Mouse (Mus musculus) intestine, embryonic 16.5 days (tissue): ENCODE data around the gene Rgs7. TPM values are rescaled to one million over a fixed set of nuclear protein-coding genes. Genes with fewer than 3 reads are reported as not detected.
A peak's percentile ranks its signal among the peaks of the same experiment; 100 is the strongest.

Experiments
- ATAC-seq: fragments of 200-750 bp; cut with Nextera tagmentation; 2 replicates; pipeline ENCODE4 v1.8.0; 2017; ENCODE audit warnings: moderate TSS enrichment, moderate library complexity
- H3K27ac ChIP-seq: fragments of 300-500 bp; sonication (generic); 2 replicates; pipeline ENCODE4 v1.5.1; 2014; ENCODE audit warnings: mild to moderate bottlenecking, low read length
- H3K27me3 ChIP-seq: fragments of 300-500 bp; sonication (generic); replicated peaks from 2 replicates; pipeline ENCODE4 v1.6.1; 2014; ENCODE audit warnings: low read length, control low read depth, mixed read lengths; ENCODE audit not compliant: control insufficient read depth, insufficient read depth
- H3K36me3 ChIP-seq: fragments of 300-500 bp; sonication (generic); 2 replicates; pipeline ENCODE4 v1.6.1; 2014; ENCODE audit warnings: low read length, control low read depth; ENCODE audit not compliant: control insufficient read depth, insufficient read depth
- H3K4me1 ChIP-seq: fragments of 300-500 bp; sonication (generic); 2 replicates; pipeline ENCODE4 v1.6.1; 2014; ENCODE audit warnings: low read length, control low read depth, mixed read lengths; ENCODE audit not compliant: control insufficient read depth, insufficient read depth
- H3K4me2 ChIP-seq: fragments of 300-500 bp; sonication (generic); 2 replicates; pipeline ENCODE4 v1.6.1; 2014; ENCODE audit warnings: low read depth, low read length, control low read depth
- H3K4me3 ChIP-seq: fragments of 300-500 bp; sonication (generic); 2 replicates; pipeline ENCODE4 v1.5.1; 2014; ENCODE audit warnings: mild to moderate bottlenecking, low read length
- H3K9ac ChIP-seq: fragments of 300-500 bp; sonication (generic); 2 replicates; pipeline ENCODE4 v1.6.1; 2014; ENCODE audit warnings: low read depth, low read length
- H3K9me3 ChIP-seq: fragments of 300-500 bp; sonication (generic); 2 replicates; pipeline ENCODE4 v1.6.1; 2016; ENCODE audit warnings: low read length, control low read depth; ENCODE audit not compliant: control insufficient read depth
- WGBS: fragments of 180-500 bp; shearing (Covaris S2); extraction: QIAGEN DNeasy Blood & Tissue Kit; methylation state at CpG from one replicate; pipeline ENCODE4 v1.1.7; 2014; 5-methylcytosine and 5-hydroxymethylcytosine counted together
- polyA plus RNA-seq: library from polyadenylated mRNA; unstranded; fragments of >200 nt; fragmentation: Nextera tagmentation; extraction: Ambion mirVana; gene quantifications from 2 replicates; pipeline ENCODE4 v1.2.1, GENCODE M21; 2015

The Rgs7 gene
- 1.3 and 1.4 TPM in 2 replicates for polyA plus RNA-seq

- WGBS = under 1% methylated on average over 71 of the region's 82 CpGs
- Histone ChIP-seq H3K4me1 (peaks cover 3% of the 10 kb centered on the region), H3K9me3 (no peaks in the 10 kb centered on the region), H3K27ac (no peak within 1 kb of the TSS), H3K36me3 (no peaks in the 10 kb centered on the region), H3K27me3 (peaks cover 2% of the 10 kb centered on the region; the same call in 1 of the 2 replicates), H3K9ac (peak within 1 kb of the TSS; percentile 63), H3K4me3 (peak within 1 kb of the TSS; percentile 65), H3K4me2 (peak within 1 kb of the TSS; percentile 95)
- peak; percentile 94 for ATAC-seq
Observed at GRCm38 (mm10) chr1:175491861-175492682, at the start of gene Rgs7. TSS of gene Rgs7 (minus strand) at chr1:175492500.

DNA sequence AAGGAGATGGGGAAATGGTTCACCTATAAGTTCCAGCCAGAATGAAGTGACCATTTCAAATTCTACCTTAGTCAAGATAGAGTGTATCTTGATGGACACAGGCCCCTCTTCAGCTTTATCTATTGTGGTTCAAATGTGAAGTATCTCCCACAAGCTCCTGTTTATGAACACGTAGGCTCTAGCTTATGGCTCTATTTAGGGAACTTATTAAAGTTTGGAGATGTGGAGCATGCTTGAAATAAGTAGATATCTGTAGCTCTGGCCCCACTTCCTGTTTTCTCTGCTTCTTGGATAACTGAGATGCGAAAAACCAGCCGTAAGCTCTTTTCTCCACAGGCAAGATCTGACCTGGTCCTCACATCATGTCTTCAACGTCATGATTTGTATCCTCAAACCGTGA is 48.4 kb upstream of the Rgs7 start:
- ATAC-seq = no peak
- no peak overlapping the region for H3K9ac ChIP-seq
- H3K4me1 ChIP-seq = no peaks in the 10 kb centered on the region
- H3K4me3 ChIP-seq = no peak overlapping the region
- H3K27me3 ChIP-seq = no peaks in the 10 kb centered on the region
- no peaks in the 10 kb centered on the region for H3K9me3 ChIP-seq
- 92% methylated on average over 5 of the region's 5 CpGs for whole genome bisulfite sequencing
- no peak overlapping the region for H3K27ac ChIP-seq
- no peaks in the 10 kb centered on the region for H3K36me3 ChIP-seq
- no peak overlapping the region for H3K4me2 ChIP-seq

GRCm38 (mm10) chr1:175537321-175537720 is 45.0 kb upstream of the Rgs7 start:
- ATAC-seq = no peak
- WGBS = 42% methylated on average over 1 of the region's 1 CpGs

GRCm38 (mm10) chr1:175529858-175530257 is 37.6 kb upstream of the Rgs7 start:
- no peaks in the 10 kb centered on the region for H3K36me3 ChIP-seq
- no peaks in the 10 kb centered on the region for H3K27me3 ChIP-seq
- H3K4me1 ChIP-seq = no peaks in the 10 kb centered on the region
- H3K4me2 ChIP-seq = no peak overlapping the region
- no peak overlapping the region for H3K27ac ChIP-seq
- H3K4me3 ChIP-seq = no peak overlapping the region
- no peaks in the 10 kb centered on the region for H3K9me3 ChIP-seq
- no peak for ATAC-seq
- H3K9ac ChIP-seq = no peak overlapping the region
- WGBS = 32% methylated on average over 1 of the region's 1 CpGs

More at GRCm38 (mm10) chr1:175537321-175537720, 45.0 kb upstream of the Rgs7 start:
- Histone ChIP-seq H3K9me3 (no peaks in the 10 kb centered on the region), H3K4me1 (no peaks in the 10 kb centered on the region), H3K4me2 (no peak overlapping the region), H3K9ac (no peak overlapping the region), H3K36me3 (no peaks in the 10 kb centered on the region), H3K27me3 (no peaks in the 10 kb centered on the region), H3K27ac (no peak overlapping the region), H3K4me3 (no peak overlapping the region)

- no peak overlapping the region for H3K9ac ChIP-seq
- H3K27ac ChIP-seq = no peak overlapping the region
- 66% methylated on average over 3 of the region's 3 CpGs for WGBS
Observed at GRCm38 (mm10) chr1:175524626-175525294, 32.5 kb upstream of the Rgs7 start.

DNA sequence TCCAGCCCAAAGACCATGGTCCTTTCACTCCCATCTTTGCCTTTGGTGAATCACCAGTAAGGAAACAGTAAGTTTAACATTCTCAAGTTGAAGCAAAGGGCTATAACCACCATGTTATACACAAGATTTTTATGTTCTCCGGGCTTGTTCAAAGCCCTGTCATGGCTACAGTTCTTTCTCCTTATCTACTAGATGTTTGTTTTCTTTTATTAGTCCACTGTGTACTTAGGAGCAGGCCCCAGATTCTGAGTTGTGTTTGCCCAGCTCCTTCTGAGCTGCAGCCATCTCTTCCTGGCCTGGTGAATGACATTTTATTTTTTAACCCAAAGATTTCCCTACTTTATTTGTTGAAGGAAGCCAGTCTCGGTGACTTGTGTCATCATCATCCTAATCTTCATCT is 31.3 kb upstream of the Rgs7 start:
- Histone ChIP-seq H3K4me1 (no peaks in the 10 kb centered on the region), H3K4me2 (no peak overlapping the region), H3K9ac (no peak overlapping the region), H3K9me3 (no peaks in the 10 kb centered on the region), H3K27me3 (no peaks in the 10 kb centered on the region), H3K4me3 (no peak overlapping the region), H3K27ac (no peak overlapping the region), H3K36me3 (no peaks in the 10 kb centered on the region)
- 51% methylated on average over 2 of the region's 2 CpGs for WGBS
- no peak for ATAC-seq

More at GRCm38 (mm10) chr1:175524626-175525294, 32.5 kb upstream of the Rgs7 start:
- H3K4me2 ChIP-seq = no peak overlapping the region
- H3K9me3 ChIP-seq = no peaks in the 10 kb centered on the region
- no peaks in the 10 kb centered on the region for H3K4me1 ChIP-seq
- no peaks in the 10 kb centered on the region for H3K36me3 ChIP-seq
- H3K27me3 ChIP-seq = no peaks in the 10 kb centered on the region
- no peak for ATAC-seq
- H3K4me3 ChIP-seq = no peak overlapping the region

DNA sequence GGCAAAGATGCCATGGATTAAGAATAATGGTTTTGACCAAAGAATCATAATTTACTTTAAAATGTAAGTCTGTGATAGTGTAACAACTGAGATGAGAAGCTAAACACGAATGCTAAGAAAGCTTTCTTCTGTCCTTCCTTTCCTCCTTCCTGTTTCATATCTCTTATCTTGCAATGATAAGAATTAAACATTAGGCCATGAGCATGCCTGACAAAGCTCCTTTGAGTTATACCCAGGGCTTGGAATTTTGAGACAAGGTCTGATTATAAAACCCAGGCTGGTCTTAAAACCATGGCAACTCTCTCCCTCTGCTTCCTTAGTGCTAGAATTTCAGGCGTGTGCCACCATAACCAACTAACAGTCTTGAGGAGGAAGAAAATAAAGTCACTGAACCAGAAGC is 22.2 kb upstream of the Rgs7 start:
- no peaks in the 10 kb centered on the region for H3K27me3 ChIP-seq
- H3K4me1 ChIP-seq = no peaks in the 10 kb centered on the region
- H3K9me3 ChIP-seq = no peaks in the 10 kb centered on the region
- H3K27ac ChIP-seq = no peak overlapping the region
- H3K4me2 ChIP-seq = no peak overlapping the region
- 47% methylated on average over 2 of the region's 2 CpGs for WGBS
- H3K36me3 ChIP-seq = no peaks in the 10 kb centered on the region
- no peak overlapping the region for H3K4me3 ChIP-seq
- H3K9ac ChIP-seq = no peak overlapping the region
- no peak for ATAC-seq

- no peak overlapping the region for H3K4me2 ChIP-seq
- no peaks in the 10 kb centered on the region for H3K9me3 ChIP-seq
- H3K9ac ChIP-seq = no peak overlapping the region
- H3K4me1 ChIP-seq = no peaks in the 10 kb centered on the region
- H3K36me3 ChIP-seq = no peaks in the 10 kb centered on the region
- no peaks in the 10 kb centered on the region for H3K27me3 ChIP-seq
- no peak overlapping the region for H3K27ac ChIP-seq
- WGBS = 57% methylated on average over 3 of the region's 3 CpGs
- ATAC-seq = peak; percentile 92
- H3K4me3 ChIP-seq = no peak overlapping the region
Observed at GRCm38 (mm10) chr1:175512173-175512572, 19.9 kb upstream of the Rgs7 start.

- no peak for ATAC-seq
- no peaks in the 10 kb centered on the region for H3K36me3 ChIP-seq
- 73% methylated on average over 3 of the region's 3 CpGs for WGBS
Observed at GRCm38 (mm10) chr1:175509989-175510388, 17.7 kb upstream of the Rgs7 start.

More at GRCm38 (mm10) chr1:175509989-175510388, 17.7 kb upstream of the Rgs7 start:
- Histone ChIP-seq H3K4me2 (no peak overlapping the region), H3K9ac (no peak overlapping the region), H3K27me3 (no peaks in the 10 kb centered on the region), H3K27ac (no peak overlapping the region), H3K4me1 (no peaks in the 10 kb centered on the region), H3K4me3 (no peak overlapping the region), H3K9me3 (no peaks in the 10 kb centered on the region)
